Mouse (Mus musculus) heart, embryonic 14.5 days (tissue): Measurements from ENCODE around the gene Zcchc8. TPM values are rescaled to one million over a fixed set of nuclear protein-coding genes. Genes with fewer than 3 reads are reported as not detected.

Experiments
- ATAC-seq: fragments of 200-750 bp; cut with Nextera tagmentation; 2 replicates; pipeline ENCODE4 v1.8.0; 2017; ENCODE audit warnings: low read depth, moderate TSS enrichment; ENCODE audit not compliant: insufficient number of reproducible peaks, insufficient read depth, low FRiP score
- H3K27ac ChIP-seq, 2 experiments: fragments of 200-500 bp in 1 of 2; fragments of 300-500 bp in 1 of 2; sonication (generic) in 1 of 2; replicated peaks in 1 of 2; 2 replicates each; pipeline ENCODE4 v1.5.1; 2012 to 2014; ENCODE audit warnings: low read depth in 2 of 2, low read length in 2 of 2, control low read depth in 1 of 2, mild to moderate bottlenecking in 1 of 2, mixed read lengths in 1 of 2; ENCODE audit not compliant: control insufficient read depth in 1 of 2, insufficient read depth in 1 of 2
- H3K27me3 ChIP-seq: fragments of 300-500 bp; sonication (generic); 2 replicates; pipeline ENCODE4 v1.6.1; 2014; ENCODE audit warnings: mild to moderate bottlenecking, low read length, control low read depth; ENCODE audit not compliant: control insufficient read depth, insufficient read depth
- H3K36me3 ChIP-seq: fragments of 300-500 bp; sonication (generic); 2 replicates; pipeline ENCODE4 v1.6.1; 2014; ENCODE audit warnings: mild to moderate bottlenecking, control low read depth, low read length, mixed read lengths; ENCODE audit not compliant: control insufficient read depth, insufficient read depth
- H3K4me1 ChIP-seq, 2 experiments: fragments of 200-500 bp in 1 of 2; fragments of 300-500 bp in 1 of 2; sonication (generic) in 1 of 2; 2 replicates each; pipeline ENCODE4 v1.6.1; 2012 to 2014; ENCODE audit warnings: low read length in 2 of 2, control low read depth in 1 of 2, mixed read lengths in 1 of 2; ENCODE audit not compliant: control insufficient read depth in 2 of 2, insufficient read depth in 2 of 2
- H3K4me2 ChIP-seq: fragments of 300-500 bp; sonication (generic); 2 replicates; pipeline ENCODE4 v1.6.1; 2014; ENCODE audit warnings: mild to moderate bottlenecking, low read length
- H3K4me3 ChIP-seq, 2 experiments: fragments of 200-500 bp in 1 of 2; fragments of 300-500 bp in 1 of 2; sonication (generic) in 1 of 2; 2 replicates each; pipeline ENCODE4 v1.5.1; 2012 to 2014; ENCODE audit warnings: low read length in 2 of 2, mild to moderate bottlenecking in 2 of 2, control low read depth in 1 of 2, low read depth in 1 of 2, moderate library complexity in 1 of 2; ENCODE audit not compliant: control insufficient read depth in 1 of 2, insufficient read depth in 1 of 2
- H3K9ac ChIP-seq: fragments of 300-500 bp; sonication (generic); 2 replicates; pipeline ENCODE4 v1.6.1; 2014; ENCODE audit warnings: mild to moderate bottlenecking, low read length
- H3K9me3 ChIP-seq: fragments of 300-500 bp; sonication (generic); 2 replicates; pipeline ENCODE4 v1.6.1; 2016; ENCODE audit warnings: low read length, control low read depth; ENCODE audit not compliant: control insufficient read depth
- WGBS: fragments of 180-500 bp; shearing (Covaris S2); extraction: QIAGEN DNeasy Blood & Tissue Kit; methylation state at CpG from one replicate; pipeline ENCODE4 v1.1.7; 2014; 5-methylcytosine and 5-hydroxymethylcytosine counted together
- polyA plus RNA-seq: library from polyadenylated mRNA; unstranded; fragments of >200 nt; fragmentation: Nextera tagmentation; extraction: Ambion mirVana; gene quantifications from 2 replicates; pipeline ENCODE4 v1.2.1, GENCODE M21; 2014

The Zcchc8 gene
- polyA plus RNA-seq, 1 experiment from 2014 or later: 57.0 TPM

GRCm38 (mm10) chr5:123670800-123671472 is 50.0 kb downstream of the Zcchc8 start:
- 25% methylated on average over 14 of the region's 14 CpGs for WGBS
- H3K36me3 ChIP-seq: no peaks in the 10 kb centered on the region
- no peaks in the 10 kb centered on the region for H3K9me3 ChIP-seq
- H3K4me2 ChIP-seq: peak overlapping the region; percentile 41
- ATAC-seq: peak; percentile 37; the same call in 1 of the 2 replicates
- H3K27ac ChIP-seq: peak overlapping the region; percentile 13 to 74
- no peak overlapping the region for H3K4me3 ChIP-seq
- H3K9ac ChIP-seq: peak overlapping the region; percentile 39
- H3K4me1 ChIP-seq: peaks cover 32 to 70% of the 10 kb centered on the region in 2 experiments
- no peaks in the 10 kb centered on the region for H3K27me3 ChIP-seq

- H3K4me1 ChIP-seq: peaks cover 32 to 66% of the 10 kb centered on the region in 2 experiments
- H3K36me3 ChIP-seq: no peaks in the 10 kb centered on the region
- WGBS: 70% methylated on average over 9 of the region's 9 CpGs
- H3K4me3 ChIP-seq: no peak overlapping the region
- H3K4me2 ChIP-seq: peak overlapping the region; percentile 41; the same call in 1 of the 2 replicates
- H3K27ac ChIP-seq: peak overlapping the region; percentile 13 to 74; a peak in 2 of 4 replicates
- ATAC-seq: no peak
- H3K9ac ChIP-seq: peak overlapping the region; percentile 39
- no peaks in the 10 kb centered on the region for H3K27me3 ChIP-seq
- no peaks in the 10 kb centered on the region for H3K9me3 ChIP-seq
These were observed 50.7 kb downstream of the Zcchc8 start for GRCm38 (mm10) chr5:123669991-123670799.

- Histone ChIP-seq H3K4me3 (no peak overlapping the region), H3K4me2 (no peak overlapping the region), H3K9me3 (no peaks in the 10 kb centered on the region), H3K9ac (peak overlapping the region; percentile 22; the same call in 1 of the 2 replicates), H3K27ac (peak overlapping the region in 1 of 2 experiments; percentile 76; a peak in 2 of 4 replicates), H3K4me1 (peaks cover 31 to 70% of the 10 kb centered on the region in 2 experiments), H3K27me3 (no peaks in the 10 kb centered on the region), H3K36me3 (no peaks in the 10 kb centered on the region)
- no peak for ATAC-seq
- WGBS: 42% methylated on average over 12 of the region's 12 CpGs
These were observed 53.0 kb downstream of the Zcchc8 start for GRCm38 (mm10) chr5:123667915-123668314.

GRCm38 (mm10) chr5:123665956-123666355 is 54.9 kb downstream of the Zcchc8 start:
- no peaks in the 10 kb centered on the region for H3K9me3 ChIP-seq
- no peaks in the 10 kb centered on the region for H3K27me3 ChIP-seq
- peaks cover 36 to 77% of the 10 kb centered on the region in 2 experiments for H3K4me1 ChIP-seq
- no peak overlapping the region for H3K4me3 ChIP-seq
- H3K36me3 ChIP-seq: no peaks in the 10 kb centered on the region
- H3K27ac ChIP-seq: peak overlapping the region in 1 of 2 experiments; percentile 76; a peak in 2 of 4 replicates
- no peak for ATAC-seq
- 64% methylated on average over 7 of the region's 7 CpGs for WGBS
- H3K9ac ChIP-seq: no peak overlapping the region; the same call in 1 of the 2 replicates
- no peak overlapping the region for H3K4me2 ChIP-seq

- Histone ChIP-seq H3K27me3 (no peaks in the 10 kb centered on the region), H3K4me3 (no peak overlapping the region), H3K4me2 (no peak overlapping the region), H3K4me1 (peaks cover 34 to 80% of the 10 kb centered on the region in 2 experiments), H3K9ac (no peak overlapping the region), H3K36me3 (no peaks in the 10 kb centered on the region), H3K9me3 (no peaks in the 10 kb centered on the region), H3K27ac (peak overlapping the region in 1 of 2 experiments; percentile 50; a peak in 1 of 4 replicates)
- 68% methylated on average over 7 of the region's 7 CpGs for WGBS
- ATAC-seq: no peak
These were observed 56.6 kb downstream of the Zcchc8 start for GRCm38 (mm10) chr5:123664329-123664728.

- Histone ChIP-seq H3K27ac (peak overlapping the region; percentile 99), H3K4me1 (peaks cover 28 to 82% of the 10 kb centered on the region in 2 experiments), H3K27me3 (no peaks in the 10 kb centered on the region), H3K9ac (peak overlapping the region; percentile 63), H3K9me3 (no peaks in the 10 kb centered on the region), H3K4me2 (peak overlapping the region; percentile 55), H3K36me3 (no peaks in the 10 kb centered on the region), H3K4me3 (no peak overlapping the region)
- ATAC-seq: peak; percentile 75
- 3% methylated on average over 9 of the region's 9 CpGs for WGBS
These were observed 58.8 kb downstream of the Zcchc8 start for GRCm38 (mm10) chr5:123662059-123662458.

- H3K27me3 ChIP-seq: no peaks in the 10 kb centered on the region
- peak overlapping the region; percentile 55 for H3K4me2 ChIP-seq
- H3K27ac ChIP-seq: peak overlapping the region; percentile 99
- H3K9ac ChIP-seq: peak overlapping the region; percentile 63
- ATAC-seq: peak; percentile 57
- H3K36me3 ChIP-seq: no peaks in the 10 kb centered on the region
- no peak overlapping the region for H3K4me3 ChIP-seq
- peaks cover 26 to 77% of the 10 kb centered on the region in 2 experiments for H3K4me1 ChIP-seq
- WGBS: 8% methylated on average over 3 of the region's 3 CpGs
- no peaks in the 10 kb centered on the region for H3K9me3 ChIP-seq
These were observed 59.3 kb downstream of the Zcchc8 start for GRCm38 (mm10) chr5:123661602-123662001.
